Mouse (Mus musculus): ENCODE data around the gene Usp10. TPM values are rescaled to one million over a fixed set of nuclear protein-coding genes. Genes with fewer than 3 reads are reported as not detected.
A peak's percentile ranks its signal among the peaks of the same experiment; 100 is the strongest.

Usp10 gene
- polyA plus RNA-seq, 1 experiment from 2014 or later: 99.2 TPM

DNA sequence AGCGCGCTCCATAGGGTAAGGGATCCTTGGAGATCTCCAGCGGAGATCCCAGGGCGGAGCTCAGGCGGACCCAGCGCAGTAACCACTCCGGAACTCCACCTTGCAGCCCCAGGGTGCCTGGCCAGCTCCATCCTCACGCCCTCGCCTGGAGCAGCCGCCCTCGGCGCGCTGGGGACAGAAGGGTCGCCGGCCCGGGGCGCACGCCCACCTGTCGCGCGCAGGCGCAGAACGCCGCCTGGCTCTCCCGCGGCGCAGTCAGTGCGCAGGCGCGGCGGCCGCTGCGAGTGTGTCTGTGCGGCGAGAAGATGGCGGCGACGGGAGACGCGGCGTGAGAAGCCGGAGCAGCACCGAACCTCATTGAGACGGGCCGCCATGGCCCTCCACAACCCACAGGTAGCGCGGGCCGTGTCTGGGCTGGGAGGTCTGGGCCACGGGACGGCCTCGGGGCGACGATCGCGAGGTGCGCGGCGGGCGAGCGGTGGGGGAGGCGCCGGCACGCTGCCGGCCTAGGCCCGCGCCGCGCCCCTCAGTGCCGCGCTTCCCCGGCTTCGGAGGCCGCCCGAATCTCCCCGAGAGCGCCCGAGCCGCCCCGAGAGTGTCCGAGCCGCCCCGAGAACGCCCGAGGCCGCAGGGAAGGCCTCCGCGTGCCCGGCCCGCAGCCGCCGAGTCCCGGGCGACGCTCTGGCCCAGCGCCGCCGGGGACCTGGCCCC, 542 bp downstream of the Usp10 start, which contains the start of gene Gm20388:
Gene Gm20388, plus strand, starts transcription at position 295 of the 711 bp plus-strand sequence.
- peak within 1 kb of the TSS; percentile 87 for H3K27ac ChIP-seq (ENCODE audit: low read depth, low read length)
- peak within 1 kb of the TSS; percentile 81 for H3K4me2 ChIP-seq
- ATAC-seq (replicated peaks; ENCODE audit: insufficient number of reproducible peaks, low FRiP score, low TSS enrichment): peak; percentile 91
- peak within 1 kb of the TSS; percentile 64 for H3K4me3 ChIP-seq (ENCODE audit: low read depth, low read length)
- H3K27me3 ChIP-seq (ENCODE audit: control insufficient read depth, insufficient read depth, low read length): no peaks in the 10 kb centered on the region
- H3K36me3 ChIP-seq (ENCODE audit: control insufficient read depth, insufficient read depth, low read length): no peaks in the 10 kb centered on the region
- no peaks in the 10 kb centered on the region for H3K9me3 ChIP-seq (replicated peaks; ENCODE audit: control insufficient read depth, low read length)
- WGBS (ENCODE audit: insufficient replicate concordance): under 1% methylated on average over 96 of the region's 97 CpGs
- H3K9ac ChIP-seq (ENCODE audit: low read depth, low read length): peak within 1 kb of the TSS; percentile 93
- peaks cover 29% of the 10 kb centered on the region for H3K4me1 ChIP-seq (ENCODE audit: control insufficient read depth, insufficient read depth, low read length)

DNA sequence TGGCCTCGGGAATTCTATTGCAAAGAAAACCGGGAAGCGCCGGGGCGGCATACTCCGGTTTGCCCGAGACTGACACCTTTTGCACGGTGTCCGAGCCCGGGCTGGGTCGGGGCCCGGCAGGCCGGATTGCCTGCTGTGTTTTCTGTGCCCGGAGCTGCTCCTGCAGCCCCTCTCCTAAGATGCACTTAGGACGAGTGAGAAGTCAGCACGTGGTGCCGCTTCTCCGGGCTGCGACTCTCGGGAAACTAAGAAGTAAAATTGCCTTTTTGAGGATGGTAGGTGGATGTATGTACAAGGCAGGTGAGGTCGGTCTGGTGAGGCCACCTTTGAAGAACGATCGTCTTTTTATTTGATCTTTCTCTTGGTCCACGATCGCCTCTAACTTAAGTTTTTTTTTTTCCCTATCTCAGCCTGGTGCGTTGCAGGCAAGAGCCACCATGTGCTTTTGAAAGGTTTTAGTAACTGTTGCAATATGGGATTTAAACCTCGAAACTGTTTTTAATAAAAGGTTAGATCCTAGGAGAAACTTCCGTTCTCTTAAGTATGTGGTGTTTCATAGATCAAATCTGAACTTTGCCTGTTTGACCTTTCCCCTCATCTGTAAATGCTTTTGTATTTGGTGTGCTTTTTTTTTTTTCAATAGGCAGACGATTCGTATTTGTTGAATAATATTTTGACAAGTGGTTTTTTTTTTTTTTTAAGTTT, 1.2 kb downstream of the Usp10 start:
- peak overlapping the region; percentile 87 for H3K27ac ChIP-seq (ENCODE audit: low read depth, low read length)
- peak; percentile 54; the same call in 1 of the 2 replicates for ATAC-seq (replicated peaks; ENCODE audit: insufficient number of reproducible peaks, low FRiP score, low TSS enrichment)
- peak overlapping the region; percentile 93 for H3K9ac ChIP-seq (ENCODE audit: low read depth, low read length)
- H3K4me1 ChIP-seq (ENCODE audit: control insufficient read depth, insufficient read depth, low read length): peaks cover 35% of the 10 kb centered on the region
- WGBS (ENCODE audit: insufficient replicate concordance): under 1% methylated on average over 30 of the region's 30 CpGs
- H3K27me3 ChIP-seq (ENCODE audit: control insufficient read depth, insufficient read depth, low read length): no peaks in the 10 kb centered on the region
- no peaks in the 10 kb centered on the region for H3K36me3 ChIP-seq (ENCODE audit: control insufficient read depth, insufficient read depth, low read length)
- no peaks in the 10 kb centered on the region for H3K9me3 ChIP-seq (replicated peaks; ENCODE audit: control insufficient read depth, low read length)
- peak overlapping the region; percentile 64 for H3K4me3 ChIP-seq (ENCODE audit: low read depth, low read length)
- peak overlapping the region; percentile 81 for H3K4me2 ChIP-seq

DNA sequence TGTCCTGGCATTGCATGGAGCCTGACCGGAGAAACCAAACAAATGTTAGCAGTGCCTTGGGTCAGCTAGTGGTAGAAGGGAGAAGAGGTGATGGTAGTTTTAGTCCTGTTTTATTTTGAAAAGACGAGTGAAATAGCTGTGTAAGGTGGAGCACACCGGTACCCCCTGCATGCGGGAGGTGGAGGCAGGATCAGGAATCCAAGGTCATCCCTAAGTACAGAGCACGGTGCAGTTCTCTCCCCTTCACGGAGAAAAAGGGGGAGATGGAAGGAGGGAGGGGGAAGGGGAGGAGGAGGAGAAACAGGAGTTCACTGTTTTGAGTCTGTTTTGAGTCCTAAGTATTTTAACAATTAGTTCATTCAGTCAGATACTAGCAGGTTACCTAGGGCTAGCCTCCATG, 2.5 kb downstream of the Usp10 start:
- WGBS (ENCODE audit: insufficient replicate concordance): 42% methylated on average over 6 of the region's 6 CpGs
- H3K4me3 ChIP-seq (ENCODE audit: low read depth, low read length): peak overlapping the region; percentile 64
- ATAC-seq (replicated peaks; ENCODE audit: insufficient number of reproducible peaks, low FRiP score, low TSS enrichment): no peak
- 0 out of 2 replicates have a peak overlapping the region, but pooled peaks have one; percentile 47 for H3K9ac ChIP-seq (ENCODE audit: low read depth, low read length)
- H3K36me3 ChIP-seq (ENCODE audit: control insufficient read depth, insufficient read depth, low read length): no peaks in the 10 kb centered on the region
- no peak overlapping the region for H3K27ac ChIP-seq (ENCODE audit: low read depth, low read length)
- H3K4me2 ChIP-seq: peak overlapping the region; percentile 81
- H3K9me3 ChIP-seq (replicated peaks; ENCODE audit: control insufficient read depth, low read length): no peaks in the 10 kb centered on the region
- H3K4me1 ChIP-seq (ENCODE audit: control insufficient read depth, insufficient read depth, low read length): peaks cover 48% of the 10 kb centered on the region
- H3K27me3 ChIP-seq (ENCODE audit: control insufficient read depth, insufficient read depth, low read length): no peaks in the 10 kb centered on the region

DNA sequence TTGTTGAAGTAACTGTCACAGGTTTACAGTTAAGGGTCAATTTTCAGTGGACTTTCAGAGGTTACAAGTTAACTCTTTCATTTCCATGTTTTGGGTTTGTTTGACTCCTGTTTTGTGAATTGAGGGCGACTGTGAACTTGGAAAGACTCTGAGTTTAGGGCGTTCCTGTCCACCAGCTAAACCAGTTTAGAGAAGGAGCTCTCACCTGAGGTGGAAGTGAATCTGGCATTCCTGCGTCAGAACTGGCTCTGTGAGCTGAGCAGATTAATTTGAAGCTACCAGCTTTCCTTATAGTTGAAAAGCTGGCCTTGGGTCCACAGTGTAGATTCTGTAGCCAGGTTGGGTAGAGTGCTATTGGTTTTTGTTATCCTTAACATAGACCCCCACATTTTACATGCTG, 3.0 kb downstream of the Usp10 start:
- Histone ChIP-seq H3K27me3 (ENCODE audit: control insufficient read depth, insufficient read depth, low read length) (no peaks in the 10 kb centered on the region), H3K36me3 (ENCODE audit: control insufficient read depth, insufficient read depth, low read length) (no peaks in the 10 kb centered on the region), H3K9ac (ENCODE audit: low read depth, low read length) (no peak overlapping the region), H3K9me3 (replicated peaks; ENCODE audit: control insufficient read depth, low read length) (no peaks in the 10 kb centered on the region), H3K27ac (ENCODE audit: low read depth, low read length) (no peak overlapping the region), H3K4me1 (ENCODE audit: control insufficient read depth, insufficient read depth, low read length) (peaks cover 52% of the 10 kb centered on the region), H3K4me2 (peak overlapping the region; percentile 81), H3K4me3 (ENCODE audit: low read depth, low read length) (no peak overlapping the region)
- 78% methylated on average over 3 of the region's 3 CpGs for WGBS (ENCODE audit: insufficient replicate concordance)
- no peak for ATAC-seq (replicated peaks; ENCODE audit: insufficient number of reproducible peaks, low FRiP score, low TSS enrichment)

DNA sequence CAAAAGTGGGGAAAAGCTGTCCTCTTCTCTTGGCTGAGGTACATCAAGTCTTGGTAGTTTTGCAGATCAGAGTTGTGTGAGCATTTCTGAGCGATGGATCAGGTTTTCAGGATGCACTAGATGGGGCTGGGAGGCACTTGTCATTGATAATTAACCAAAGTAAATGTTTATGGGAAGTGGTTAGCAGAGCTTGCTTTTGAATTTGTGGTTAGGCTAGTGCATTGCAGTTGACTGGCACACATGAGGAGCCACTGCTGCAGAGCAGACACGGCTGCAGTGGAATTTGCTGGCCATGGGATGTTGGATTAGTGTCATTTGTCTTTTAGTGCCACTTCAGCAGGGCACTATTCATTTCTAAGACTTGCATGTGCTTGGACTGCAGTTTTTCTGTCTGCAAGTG, 4.0 kb downstream of the Usp10 start:
- Histone ChIP-seq H3K27me3 (ENCODE audit: control insufficient read depth, insufficient read depth, low read length) (no peaks in the 10 kb centered on the region), H3K27ac (ENCODE audit: low read depth, low read length) (no peak overlapping the region), H3K4me1 (ENCODE audit: control insufficient read depth, insufficient read depth, low read length) (peaks cover 52% of the 10 kb centered on the region), H3K4me2 (no peak overlapping the region), H3K9ac (ENCODE audit: low read depth, low read length) (no peak overlapping the region), H3K36me3 (ENCODE audit: control insufficient read depth, insufficient read depth, low read length) (no peaks in the 10 kb centered on the region), H3K4me3 (ENCODE audit: low read depth, low read length) (no peak overlapping the region), H3K9me3 (replicated peaks; ENCODE audit: control insufficient read depth, low read length) (no peaks in the 10 kb centered on the region)
- no peak for ATAC-seq (replicated peaks; ENCODE audit: insufficient number of reproducible peaks, low FRiP score, low TSS enrichment)
- WGBS (ENCODE audit: insufficient replicate concordance): 48% methylated on average over 2 of the region's 2 CpGs

DNA sequence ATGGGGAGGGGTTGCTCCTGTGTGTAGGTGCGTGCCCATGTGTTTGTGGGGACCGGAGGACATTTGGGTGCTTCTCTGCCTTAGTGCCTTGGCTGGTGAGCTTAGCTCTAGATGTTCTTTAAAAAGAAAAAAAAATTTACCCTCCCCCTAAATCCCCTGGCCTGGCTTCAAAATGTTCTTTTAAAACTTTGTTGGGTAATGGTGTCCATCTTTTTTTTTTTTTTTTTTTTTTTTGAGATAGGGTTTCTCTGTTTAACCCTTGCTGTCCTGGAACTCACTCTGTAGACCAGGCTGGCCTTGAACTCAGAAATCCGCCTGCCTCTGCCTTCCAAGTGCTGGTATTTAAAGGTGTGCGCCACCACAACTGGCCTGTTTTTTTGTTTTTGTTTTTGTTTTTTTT, 5.1 kb downstream of the Usp10 start:
- no peak for ATAC-seq (replicated peaks; ENCODE audit: insufficient number of reproducible peaks, low FRiP score, low TSS enrichment)

DNA sequence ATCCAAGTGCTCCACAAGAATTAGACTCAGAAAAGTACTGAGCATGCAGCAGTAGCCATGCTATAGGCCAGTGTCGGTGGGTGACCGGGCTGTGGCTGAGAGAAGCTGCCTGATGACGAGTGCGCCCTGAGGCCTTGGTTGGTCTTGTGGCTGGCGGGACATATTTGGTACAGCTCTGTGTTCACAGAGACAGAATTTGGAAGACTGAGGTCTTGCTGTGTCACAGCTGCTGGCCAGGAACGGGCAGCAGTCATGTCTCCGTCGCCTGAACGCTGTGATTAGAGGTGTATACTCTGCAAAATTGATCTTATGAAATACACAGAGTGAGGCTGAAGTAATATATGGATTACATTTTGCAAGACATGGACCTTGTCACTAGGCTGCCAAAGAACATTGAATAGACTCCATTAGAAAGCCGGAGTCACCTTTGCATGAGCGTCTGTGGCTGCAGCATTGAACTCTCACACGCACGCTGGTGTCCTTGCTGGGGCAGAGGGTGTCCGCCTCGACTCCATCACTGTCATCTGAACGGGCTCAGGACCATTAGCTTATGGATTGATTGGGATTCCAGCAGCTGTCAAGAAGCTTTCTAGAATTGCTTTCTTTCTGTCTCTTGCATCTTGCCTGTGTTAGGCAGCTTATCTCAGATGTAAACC, 6.2 kb downstream of the Usp10 start:
- no peaks in the 10 kb centered on the region for H3K27me3 ChIP-seq (ENCODE audit: control insufficient read depth, insufficient read depth, low read length)
- peak overlapping the region; percentile 77; the same call in 1 of the 2 replicates for H3K27ac ChIP-seq (ENCODE audit: low read depth, low read length)
- H3K36me3 ChIP-seq (ENCODE audit: control insufficient read depth, insufficient read depth, low read length): no peaks in the 10 kb centered on the region
- ATAC-seq (replicated peaks; ENCODE audit: insufficient number of reproducible peaks, low FRiP score, low TSS enrichment): no peak
- H3K4me2 ChIP-seq: peak overlapping the region; percentile 44
- 62% methylated on average over 16 of the region's 16 CpGs for WGBS (ENCODE audit: insufficient replicate concordance)
- H3K4me3 ChIP-seq (ENCODE audit: low read depth, low read length): no peak overlapping the region
- no peaks in the 10 kb centered on the region for H3K9me3 ChIP-seq (replicated peaks; ENCODE audit: control insufficient read depth, low read length)
- peaks cover 52% of the 10 kb centered on the region for H3K4me1 ChIP-seq (ENCODE audit: control insufficient read depth, insufficient read depth, low read length)
- no peak overlapping the region for H3K9ac ChIP-seq (ENCODE audit: low read depth, low read length)

More for the DNA sequence above, 5.1 kb downstream of the Usp10 start:
- Histone ChIP-seq H3K9me3 (replicated peaks; ENCODE audit: control insufficient read depth, low read length) (no peaks in the 10 kb centered on the region), H3K9ac (ENCODE audit: low read depth, low read length) (no peak overlapping the region), H3K27me3 (ENCODE audit: control insufficient read depth, insufficient read depth, low read length) (no peaks in the 10 kb centered on the region), H3K27ac (ENCODE audit: low read depth, low read length) (no peak overlapping the region), H3K4me2 (no peak overlapping the region), H3K4me1 (ENCODE audit: control insufficient read depth, insufficient read depth, low read length) (peaks cover 52% of the 10 kb centered on the region), H3K4me3 (ENCODE audit: low read depth, low read length) (no peak overlapping the region), H3K36me3 (ENCODE audit: control insufficient read depth, insufficient read depth, low read length) (no peaks in the 10 kb centered on the region)
- 86% methylated on average over 4 of the region's 4 CpGs for WGBS (ENCODE audit: insufficient replicate concordance)

DNA sequence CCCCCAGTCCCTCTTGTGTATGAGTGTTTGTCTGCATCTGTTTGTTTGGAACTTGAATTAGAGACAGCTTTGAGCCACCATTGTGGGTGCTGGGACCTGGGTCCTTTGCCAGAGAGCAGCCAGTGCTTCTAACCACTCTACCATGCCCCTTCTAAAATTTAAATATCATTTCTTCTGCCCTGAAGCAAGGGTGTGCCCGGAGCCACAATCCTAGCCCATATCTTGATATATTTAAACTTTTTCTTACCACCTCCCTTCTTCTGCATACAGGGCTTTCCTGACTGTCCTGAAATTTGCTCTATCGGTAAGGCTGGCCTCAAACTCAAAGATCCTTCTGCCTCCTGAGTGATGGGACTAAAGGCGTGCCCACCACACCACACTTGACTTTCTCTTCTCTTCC, 7.3 kb downstream of the Usp10 start:
- H3K4me1 ChIP-seq (ENCODE audit: control insufficient read depth, insufficient read depth, low read length): peaks cover 46% of the 10 kb centered on the region

More for the DNA sequence above, 7.3 kb downstream of the Usp10 start:
- Histone ChIP-seq H3K9me3 (replicated peaks; ENCODE audit: control insufficient read depth, low read length) (no peaks in the 10 kb centered on the region), H3K4me2 (peak overlapping the region; percentile 44), H3K36me3 (ENCODE audit: control insufficient read depth, insufficient read depth, low read length) (no peaks in the 10 kb centered on the region), H3K27ac (ENCODE audit: low read depth, low read length) (peak overlapping the region; percentile 77), H3K4me3 (ENCODE audit: low read depth, low read length) (no peak overlapping the region), H3K9ac (ENCODE audit: low read depth, low read length) (0 out of 2 replicates have a peak overlapping the region, but pooled peaks have one; percentile 22), H3K27me3 (ENCODE audit: control insufficient read depth, insufficient read depth, low read length) (no peaks in the 10 kb centered on the region)
- ATAC-seq (replicated peaks; ENCODE audit: insufficient number of reproducible peaks, low FRiP score, low TSS enrichment): no peak
- 73% methylated on average over 3 of the region's 3 CpGs for WGBS (ENCODE audit: insufficient replicate concordance)

All from heart, embryonic 11.5 days (tissue).